Mouse (Mus musculus): ENCODE measurements at regions not wholly inside any gene's neighbourhood (a gene's known extent, or its start where the extent isn't known, plus 50 kb on each side); places are given as distances from the start of the nearest gene placed in this dataset.

DNA sequence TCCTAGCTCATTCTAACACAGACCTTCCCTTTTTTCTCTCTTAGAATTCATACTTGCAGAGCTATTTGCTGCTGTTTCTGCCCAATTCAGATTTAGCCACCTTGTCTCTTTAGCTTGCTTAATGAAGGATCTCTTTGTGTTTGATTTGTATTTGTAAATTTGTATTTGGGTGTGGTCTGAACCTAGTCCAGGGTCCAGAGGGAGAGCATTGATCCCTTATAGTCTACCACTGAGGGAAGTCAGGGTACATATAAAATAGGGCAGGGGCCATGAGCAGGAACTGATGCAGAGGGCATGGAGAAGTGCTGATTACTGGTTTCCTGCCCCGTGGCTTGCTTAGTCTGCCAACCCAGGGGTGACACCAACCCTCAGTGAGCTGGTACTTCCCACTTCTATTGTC lies 508.7 kb downstream of the Tm4sf1 start:
- no peak for DNase-seq (ENCODE audit: extremely low spot score)

DNA sequence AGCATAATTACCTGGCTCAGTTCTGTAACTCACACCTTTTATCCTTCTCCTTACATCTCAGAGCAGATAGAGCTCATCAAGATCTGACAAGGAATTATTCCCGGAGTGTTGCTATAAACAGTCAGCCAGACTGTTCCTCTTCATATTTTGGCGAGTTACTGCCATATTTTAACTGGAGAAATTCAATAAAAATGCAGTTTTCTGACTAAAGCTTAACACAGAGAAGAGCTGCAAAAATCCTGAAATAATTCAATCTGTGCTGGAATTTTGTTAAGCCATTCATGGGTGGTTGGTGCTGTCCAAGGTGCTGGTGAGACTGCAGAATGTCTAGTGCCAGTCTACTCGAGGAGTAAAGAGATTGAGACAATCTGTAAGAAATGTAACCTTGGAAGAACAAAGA lies 512.6 kb downstream of the Tm4sf1 start:
- DNase-seq (ENCODE audit: extremely low spot score): peak; percentile 19

DNA sequence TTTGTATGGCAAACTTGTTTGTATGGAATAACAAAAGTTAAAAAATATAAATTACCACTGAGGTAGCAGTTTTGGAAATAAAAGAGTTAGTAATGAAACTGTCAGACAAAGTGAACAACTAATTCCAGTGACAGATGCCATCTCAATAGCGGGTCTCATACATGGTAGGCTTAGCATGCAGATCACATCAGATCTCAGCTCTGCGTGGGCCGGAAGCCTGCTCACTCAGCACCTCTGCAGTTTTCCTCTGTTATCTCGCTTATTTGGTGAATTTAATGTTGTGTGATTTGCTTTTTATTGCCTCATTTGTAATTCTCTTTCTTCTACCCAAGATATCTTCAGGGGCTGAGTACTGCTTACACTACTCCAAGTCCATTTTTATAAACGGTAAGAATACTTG lies 527.9 kb downstream of the Tm4sf1 start:
- no peak for DNase-seq (ENCODE audit: extremely low spot score)

DNA sequence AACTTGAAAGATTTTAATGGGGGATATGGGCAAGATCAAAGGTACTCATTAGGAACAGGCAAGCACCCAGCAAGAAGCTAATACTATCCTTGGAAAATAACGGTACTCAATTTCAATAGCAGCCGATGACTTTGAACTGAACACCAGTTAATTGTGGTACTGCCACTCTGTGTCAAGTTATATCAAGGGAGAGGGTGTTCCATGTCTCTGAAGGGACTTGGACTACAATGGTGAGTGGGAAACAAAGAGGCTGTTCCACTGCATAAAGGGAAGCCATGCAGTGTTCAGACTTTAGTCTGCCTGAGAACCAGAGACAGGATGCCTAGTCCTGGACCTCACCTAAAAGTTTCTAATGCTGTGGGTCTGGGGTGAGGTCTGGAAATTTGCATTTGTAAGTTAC lies 531.6 kb downstream of the Tm4sf1 start:
- no peak for DNase-seq (ENCODE audit: extremely low spot score)

DNA sequence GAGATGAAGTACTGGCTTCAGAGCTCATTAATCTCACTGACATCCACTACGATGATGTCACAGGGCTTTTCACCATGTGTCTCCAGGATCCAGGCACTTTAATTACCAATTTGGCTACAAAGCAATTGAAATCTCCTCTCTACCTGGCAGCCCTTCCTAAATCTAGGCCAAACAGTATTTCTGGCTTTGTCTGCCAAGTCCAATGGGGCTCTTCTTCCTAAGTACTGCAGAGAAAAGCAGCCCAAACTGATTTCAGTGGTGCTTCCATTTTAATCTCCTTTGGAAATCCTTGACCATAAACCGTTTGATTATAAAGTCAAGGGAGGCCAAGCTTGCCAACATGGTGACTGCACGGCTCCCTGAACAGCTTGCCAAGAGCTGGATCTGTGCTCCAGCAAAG lies 534.7 kb downstream of the Tm4sf1 start:
- no peak for DNase-seq (ENCODE audit: extremely low spot score)

DNA sequence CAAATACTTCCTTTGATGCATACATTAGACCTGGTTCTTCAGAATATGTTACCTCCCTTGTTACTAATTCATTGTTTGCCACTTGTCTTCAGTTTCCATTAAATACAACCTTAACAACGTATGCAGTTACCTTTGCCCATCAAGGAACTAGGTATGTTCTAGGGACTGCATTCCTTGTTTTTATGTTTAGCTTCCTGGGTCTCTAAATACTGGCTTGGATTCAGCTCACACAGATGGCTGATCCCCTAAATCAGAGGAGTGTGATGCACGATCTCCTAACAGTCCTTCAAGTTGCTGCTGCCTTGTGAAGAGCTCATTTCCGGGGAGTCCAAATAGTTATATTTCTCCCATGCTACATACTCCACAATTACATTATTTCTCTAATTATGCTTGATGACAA lies 537.5 kb downstream of the Tm4sf1 start:
- no peak for DNase-seq (ENCODE audit: extremely low spot score)

DNA sequence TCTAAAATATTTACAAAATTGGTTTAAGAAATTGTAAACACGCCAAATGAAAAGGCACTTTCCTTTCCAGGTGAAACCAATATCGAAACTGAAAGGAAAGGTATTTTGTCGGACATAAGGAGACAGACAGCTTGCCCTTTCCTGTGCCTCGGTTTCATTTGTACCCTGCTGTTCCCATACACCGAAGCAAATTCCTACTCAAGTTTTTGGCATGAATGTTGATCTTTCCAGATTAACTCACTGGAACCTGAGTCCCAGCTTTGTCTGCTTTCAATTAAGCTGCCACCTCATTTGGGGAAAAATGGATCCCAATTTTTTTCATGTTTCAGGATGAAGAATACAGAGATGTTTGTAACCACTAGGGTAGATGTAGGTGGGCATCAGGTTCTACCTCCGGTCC lies 537.9 kb downstream of the Tm4sf1 start:
- no peak for DNase-seq (ENCODE audit: extremely low spot score)

DNA sequence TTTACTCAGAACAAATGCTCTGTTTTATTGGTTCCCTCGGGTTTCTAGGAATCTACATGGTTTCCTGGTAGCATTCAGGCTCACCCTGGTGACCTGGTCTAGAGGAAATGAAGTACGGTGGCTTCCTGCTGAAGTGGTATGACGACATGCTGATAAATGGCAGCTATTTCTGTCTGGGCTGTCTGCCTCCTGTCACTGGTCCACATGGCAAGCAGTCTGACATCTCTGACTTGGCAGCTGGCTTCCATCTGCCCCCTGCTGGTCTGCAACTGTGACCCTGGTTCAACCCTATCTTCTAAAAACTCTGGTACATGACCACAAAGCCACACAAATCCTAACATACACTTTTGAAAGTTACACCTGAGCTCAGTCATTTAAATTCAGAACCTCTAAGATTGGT lies 548.1 kb downstream of the Tm4sf1 start:
- DNase-seq (ENCODE audit: extremely low spot score): peak; percentile 52

DNA sequence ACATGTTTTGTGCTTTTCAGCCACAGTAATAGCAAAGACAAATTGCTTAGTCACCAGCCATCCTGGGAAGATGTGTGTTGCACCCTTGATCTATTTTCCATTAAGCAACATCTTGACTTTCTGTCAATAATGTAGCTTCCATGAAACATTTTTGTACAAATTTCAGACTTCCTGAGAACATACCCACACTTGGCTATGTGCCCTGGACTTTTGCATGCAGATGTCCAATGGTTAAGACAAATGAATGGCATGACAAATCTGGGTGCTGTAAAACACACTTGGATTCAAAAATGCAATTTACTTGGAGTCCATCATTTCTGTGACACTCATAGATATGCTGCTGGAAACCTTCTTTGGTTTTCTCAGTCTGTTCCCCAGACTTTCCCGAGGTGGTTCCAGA lies 549.9 kb downstream of the Tm4sf1 start:
- no peak for DNase-seq (ENCODE audit: extremely low spot score)

DNA sequence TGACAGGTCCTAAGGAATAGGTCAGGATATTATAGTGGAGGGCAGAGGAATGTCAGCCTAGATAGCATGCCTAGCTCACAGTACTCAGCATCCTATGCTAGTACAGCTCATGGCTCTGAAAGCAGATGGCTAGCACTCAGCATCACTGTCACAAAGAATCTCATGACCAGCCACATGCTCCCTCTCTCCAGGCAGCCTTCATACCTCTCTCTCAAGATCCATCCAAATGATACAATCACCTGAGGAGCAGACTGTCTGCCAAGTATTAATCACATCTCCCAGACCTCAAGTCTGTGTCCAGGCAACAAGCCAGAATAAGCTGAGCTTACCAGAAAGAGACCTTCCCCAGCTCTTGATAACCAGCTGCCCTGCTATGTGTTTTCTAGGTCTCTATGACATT lies 557.4 kb upstream of the Nbea start:
- no peak for DNase-seq (ENCODE audit: extremely low spot score)

DNA sequence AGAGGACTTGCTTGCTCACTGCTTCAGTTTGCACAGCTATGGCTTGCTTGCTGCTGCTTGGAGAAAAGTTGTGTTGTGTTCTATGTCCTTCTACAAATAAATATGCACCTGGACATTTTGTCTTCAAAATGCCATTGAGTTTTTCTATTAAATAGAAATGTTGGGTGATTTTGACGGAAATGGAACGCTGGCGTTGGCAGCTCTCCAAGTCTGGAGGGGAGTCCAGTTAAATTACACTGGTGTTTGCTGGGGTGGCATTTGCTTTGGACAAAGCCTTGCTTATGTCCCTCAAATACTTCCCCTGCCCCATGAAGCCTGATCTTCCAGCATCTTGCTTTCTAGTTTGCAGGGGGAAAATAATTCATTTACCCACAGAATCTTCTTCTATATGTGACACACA lies 556.0 kb upstream of the Nbea start:
- DNase-seq (ENCODE audit: extremely low spot score): no peak

DNA sequence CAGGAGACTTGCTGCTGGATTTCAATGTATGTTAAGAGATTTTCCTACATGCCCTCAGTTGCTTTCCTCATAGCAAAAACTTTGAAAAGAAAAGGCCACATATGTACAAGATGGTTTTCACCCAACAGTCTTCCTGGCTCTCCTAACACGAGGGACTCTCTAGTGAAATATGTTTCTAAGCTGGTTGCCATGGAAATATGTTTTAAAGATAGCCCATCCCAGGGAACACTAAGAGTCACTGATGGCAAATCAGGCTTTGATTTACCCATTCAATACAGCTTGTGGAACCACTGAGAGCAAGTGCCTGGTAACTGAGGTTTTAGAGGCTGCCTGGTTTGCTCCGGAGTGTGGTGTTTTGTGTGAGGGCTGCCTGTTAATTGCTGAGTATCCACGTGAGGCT lies 547.3 kb upstream of the Nbea start:
- DNase-seq (ENCODE audit: extremely low spot score): no peak

DNA sequence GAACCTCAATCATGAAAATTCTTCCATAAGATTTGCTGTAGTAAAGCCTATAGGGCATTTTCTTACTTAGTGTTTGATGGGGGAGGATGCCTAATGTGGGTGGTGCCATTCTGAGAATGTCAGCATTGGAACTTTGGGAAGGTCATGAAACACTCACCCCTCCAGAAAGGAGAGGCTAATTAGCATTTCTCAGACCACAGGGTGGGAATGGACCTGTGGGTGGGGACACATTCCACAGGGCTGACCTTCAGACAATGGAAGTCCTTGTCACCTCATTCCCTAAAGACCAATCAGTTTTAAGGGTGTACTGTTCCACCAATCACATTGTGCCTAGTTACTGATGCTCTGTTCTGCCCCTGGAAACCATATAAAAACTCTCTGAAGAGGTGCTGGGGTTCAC lies 541.5 kb upstream of the Nbea start:
- no peak for DNase-seq (ENCODE audit: extremely low spot score)

DNA sequence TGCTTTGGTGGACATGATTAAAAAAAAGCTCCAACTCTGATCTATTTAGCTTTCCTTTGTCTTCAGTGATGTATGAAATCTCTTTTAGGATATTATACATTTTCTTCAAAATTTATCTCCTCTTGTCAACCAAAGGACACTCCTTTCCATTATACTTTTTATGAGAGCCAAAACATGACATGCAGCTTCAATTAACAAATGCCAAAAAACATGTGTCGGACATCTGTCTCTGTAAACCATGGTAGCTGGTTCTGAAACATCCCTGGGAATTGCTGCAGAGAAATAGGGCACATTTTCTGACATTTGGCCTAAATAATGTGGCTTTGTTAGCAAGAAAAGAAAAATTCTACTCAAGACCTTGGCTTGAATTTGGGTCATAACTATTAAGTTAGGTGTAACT lies 524.8 kb upstream of the Nbea start:
- DNase-seq (ENCODE audit: extremely low spot score): no peak

DNA sequence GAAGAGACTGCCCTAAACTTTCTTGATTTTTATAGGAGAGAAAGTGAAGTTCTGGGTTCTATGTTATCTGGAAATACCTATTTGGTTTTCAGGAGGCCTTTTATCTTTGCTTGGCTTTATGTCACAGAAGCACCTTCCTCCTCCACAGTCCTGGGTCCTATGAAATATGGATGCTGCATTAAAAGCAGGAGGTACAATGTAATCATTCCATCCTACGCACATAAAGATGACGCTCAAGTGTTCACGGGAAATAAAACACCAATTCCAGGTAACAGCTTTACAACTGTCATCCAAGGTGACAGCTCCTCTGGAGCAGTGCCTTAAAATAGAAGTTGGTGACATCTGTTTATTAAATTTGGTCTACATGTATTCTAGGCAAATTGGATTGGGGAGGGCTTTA lies 523.8 kb upstream of the Nbea start:
- DNase-seq (ENCODE audit: extremely low spot score): no peak

DNA sequence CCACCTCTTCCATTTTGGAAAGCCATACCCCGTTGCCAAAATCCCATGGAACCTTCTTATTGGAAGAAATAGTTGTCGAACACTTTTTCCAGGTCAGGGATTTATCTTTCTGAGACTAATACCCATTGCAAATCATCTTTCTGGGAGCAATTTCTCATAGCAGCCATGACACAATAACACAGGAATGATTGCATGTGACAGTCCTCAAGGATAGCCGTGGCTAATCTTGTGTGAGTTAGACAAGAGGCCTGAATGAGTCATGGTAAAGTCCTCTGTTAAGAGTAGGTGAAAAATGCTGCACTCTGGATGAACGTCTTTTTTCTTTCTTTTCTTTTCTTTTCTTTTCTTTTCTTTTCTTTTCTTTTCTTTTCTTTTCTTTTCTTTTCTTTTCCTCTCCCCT lies 522.5 kb upstream of the Nbea start:
- DNase-seq (ENCODE audit: extremely low spot score): no peak

DNA sequence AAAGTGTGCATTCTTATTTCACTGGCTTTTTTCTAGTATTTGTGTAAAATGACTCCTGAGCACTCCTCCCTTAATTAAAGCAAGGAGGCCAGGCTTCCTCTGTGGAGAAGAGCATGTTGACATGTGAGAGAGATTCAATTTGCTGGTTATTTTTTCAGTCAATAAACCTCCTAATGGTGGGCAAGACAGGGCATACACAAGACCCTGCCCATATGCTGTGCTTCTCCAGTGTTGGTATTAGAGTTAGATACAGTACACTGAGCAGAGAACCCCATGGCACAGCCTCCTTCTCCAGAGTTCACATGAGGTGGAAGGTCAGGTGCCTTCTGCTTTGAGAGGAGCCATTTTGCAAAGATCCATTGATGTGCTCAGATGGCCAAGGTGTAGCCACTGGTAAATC lies 515.4 kb upstream of the Nbea start:
- no peak for DNase-seq (ENCODE audit: extremely low spot score)

DNA sequence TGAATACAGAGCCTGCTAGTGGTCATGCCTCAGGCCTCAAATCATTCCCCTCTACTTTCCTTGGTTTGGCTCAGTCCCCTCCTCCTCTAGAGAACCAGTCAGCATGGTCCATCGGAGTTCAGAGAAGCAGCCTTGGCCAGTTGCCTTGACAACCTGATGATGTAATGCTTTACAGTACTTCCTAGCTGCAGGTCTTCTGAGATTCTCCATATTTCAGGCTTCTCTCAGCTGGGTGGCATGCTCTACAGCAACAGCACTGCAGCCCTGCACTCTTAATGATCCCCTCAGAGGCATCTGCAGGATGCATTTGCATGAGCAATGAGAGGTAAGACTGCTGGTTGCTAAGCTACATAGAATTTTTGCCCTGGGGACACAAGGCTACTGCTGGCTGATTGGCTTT lies 514.7 kb upstream of the Nbea start:
- DNase-seq (ENCODE audit: extremely low spot score): peak; percentile 18

DNA sequence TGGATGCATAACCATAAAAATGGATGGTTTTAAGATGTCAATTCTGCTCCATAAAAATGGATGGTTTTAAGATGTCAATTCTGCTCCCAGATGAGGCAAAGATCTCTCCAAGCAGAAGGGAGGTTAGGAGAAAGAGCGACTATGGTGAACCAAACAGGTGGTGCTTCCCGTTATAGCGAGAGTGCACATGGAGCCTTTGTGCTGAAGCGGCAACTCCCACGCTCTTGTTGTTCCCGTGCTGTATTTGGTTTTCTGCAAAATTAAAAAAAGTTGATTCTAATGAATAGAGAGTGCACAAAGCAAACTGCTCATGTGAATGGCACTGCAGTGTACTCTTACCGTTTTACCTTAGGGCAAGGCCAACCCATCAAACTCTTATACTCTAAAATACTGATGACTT lies 497.5 kb upstream of the Nbea start:
- no peak for DNase-seq (ENCODE audit: extremely low spot score)

DNA sequence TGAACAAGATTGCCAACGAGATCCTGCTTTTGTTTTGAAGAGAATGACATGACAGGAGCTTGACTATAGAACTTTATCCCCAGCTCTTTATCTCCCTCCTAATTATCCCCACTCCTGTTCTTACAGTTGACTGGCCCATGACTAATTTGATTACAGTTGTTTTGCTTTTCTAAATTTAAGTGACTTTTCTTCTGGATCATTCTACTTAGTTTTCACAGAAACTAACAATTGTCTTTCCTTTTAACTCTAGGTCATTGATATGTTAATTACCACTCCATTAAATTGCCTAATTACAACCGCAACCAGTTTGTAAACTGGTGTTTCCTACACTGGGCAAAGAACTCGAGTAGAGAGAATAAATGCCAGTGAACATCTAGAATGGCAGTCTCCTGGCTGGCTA lies 485.3 kb upstream of the Nbea start:
- no peak for DNase-seq (ENCODE audit: extremely low spot score)

DNA sequence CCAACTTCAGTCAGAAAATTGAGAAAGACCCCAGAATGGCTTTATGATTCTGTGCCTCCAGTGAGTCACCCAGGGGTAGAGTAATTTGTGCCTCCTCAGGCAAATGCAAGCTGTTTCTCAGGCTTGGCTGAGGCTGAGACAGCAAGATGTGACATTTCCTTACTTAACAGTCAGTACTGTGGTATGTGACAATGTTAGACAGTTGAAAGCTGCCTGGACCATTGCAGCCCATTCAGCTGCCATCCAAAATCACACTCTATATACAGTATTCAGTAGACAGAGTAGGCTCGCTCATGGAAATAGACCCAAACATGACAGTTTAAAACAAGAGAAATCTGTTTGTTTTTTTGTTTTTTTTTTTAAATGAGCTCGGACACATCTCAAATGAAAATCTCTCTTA lies 477.1 kb upstream of the Nbea start:
- no peak for DNase-seq (ENCODE audit: extremely low spot score)

DNA sequence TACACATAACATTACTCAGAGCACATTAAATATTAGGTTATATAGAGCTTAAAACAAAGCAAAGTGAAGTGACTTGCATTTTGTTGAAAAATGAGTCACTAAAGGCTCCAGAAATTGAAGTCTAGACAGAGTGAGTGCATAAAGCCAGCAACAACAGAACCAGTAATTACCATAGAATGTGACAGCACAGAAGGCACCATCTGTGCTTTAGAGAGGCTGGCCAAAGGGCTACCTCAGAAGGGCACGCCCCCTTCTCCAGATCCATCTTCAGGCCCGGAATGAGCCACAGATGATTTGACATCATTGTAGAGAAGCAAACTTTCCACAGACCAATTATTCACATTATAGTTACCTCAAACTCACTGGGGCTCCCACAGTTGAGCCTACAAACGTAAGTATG lies 463.8 kb upstream of the Nbea start:
- no peak for DNase-seq (ENCODE audit: extremely low spot score)
